Mouse (Mus musculus) left cerebral cortex, postnatal 14 days (tissue): ENCODE results near the gene Zdhhc1. TPM values are rescaled to one million over a fixed set of nuclear protein-coding genes. Genes with fewer than 3 reads are reported as not detected.
A peak's percentile ranks its signal among the peaks of the same experiment; 100 is the strongest.

Experiments
- DNase-seq, 2 experiments: peaks; one replicate each; pipeline ENCODE4 v3.0.0; 2021 to 2022; ENCODE audit warnings: low spot score in 2 of 2, mixed read lengths in 1 of 2
- intact Hi-C: fragments of 180-260 bp; cut with DNase I; formaldehyde crosslinking; loops from one replicate; pipeline ENCODE4 v1.15.1; 2025
- long read RNA-seq, 2 experiments: library from polyadenylated mRNA; stranded (forward); transcript quantifications; one replicate each; pipeline ENCODE4 v2.0.0; 2021
- total RNA-seq, 2 experiments: library from RNA; stranded (reverse); gene quantifications; 2 replicates each; pipeline ENCODE4 v1.2.3; 2021

Zdhhc1 gene
- 10 to 100 TPM; 26.8 to 27.5 TPM for total RNA-seq
- long read RNA-seq, experiment 1, partial matches to known transcripts: 3 of 22 reads
- long read RNA-seq, experiment 1, other reads (novel, unspliced or antisense): 15 of 22 reads
- long read RNA-seq, experiment 2, partial matches to known transcripts: 6 of 29 reads
- long read RNA-seq, experiment 2, other reads (novel, unspliced or antisense): 19 of 29 reads

DNA sequence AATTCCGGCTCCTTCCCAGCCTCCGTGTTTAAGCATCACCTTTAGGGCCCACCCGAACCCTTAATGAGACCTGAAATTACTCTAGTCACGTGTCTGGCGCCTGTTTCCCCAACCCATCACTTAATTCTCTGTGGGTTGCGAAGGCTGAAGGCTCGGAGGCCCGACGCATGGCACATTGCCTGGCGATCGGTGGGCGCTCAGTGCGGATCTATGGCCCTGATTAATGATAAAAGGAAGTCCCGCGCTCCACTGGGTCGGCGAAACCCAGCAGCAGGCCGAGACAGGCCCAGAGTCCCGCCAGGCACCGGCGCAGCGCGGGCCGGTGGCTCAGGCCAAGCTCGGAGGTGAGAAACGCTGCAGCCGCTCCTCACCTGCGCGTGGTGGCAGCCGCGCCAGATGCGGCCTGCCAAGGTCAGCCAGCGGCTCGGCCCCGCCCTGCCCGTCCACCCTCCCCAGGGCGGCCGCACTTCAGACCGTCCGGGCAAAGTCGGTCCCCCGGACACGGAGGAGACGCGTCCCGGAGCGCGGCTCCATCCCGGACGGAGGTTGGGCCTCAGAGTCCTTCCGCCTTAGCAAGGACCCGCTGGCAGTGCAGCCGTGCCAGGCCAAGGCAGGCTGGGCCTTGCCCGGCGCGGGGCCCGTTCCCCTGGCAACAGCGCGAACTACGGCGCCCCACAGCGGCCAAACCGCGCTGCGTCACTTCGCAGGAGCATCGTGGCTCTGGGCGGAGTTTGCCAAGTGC, at the start of gene Zdhhc1:
TSS of gene Zdhhc1 (minus strand) at position 464 of the 742 bp plus-strand sequence.
- DNase-seq: peak; percentile 79 to 87
- intact Hi-C loops: no loop called here

DNA sequence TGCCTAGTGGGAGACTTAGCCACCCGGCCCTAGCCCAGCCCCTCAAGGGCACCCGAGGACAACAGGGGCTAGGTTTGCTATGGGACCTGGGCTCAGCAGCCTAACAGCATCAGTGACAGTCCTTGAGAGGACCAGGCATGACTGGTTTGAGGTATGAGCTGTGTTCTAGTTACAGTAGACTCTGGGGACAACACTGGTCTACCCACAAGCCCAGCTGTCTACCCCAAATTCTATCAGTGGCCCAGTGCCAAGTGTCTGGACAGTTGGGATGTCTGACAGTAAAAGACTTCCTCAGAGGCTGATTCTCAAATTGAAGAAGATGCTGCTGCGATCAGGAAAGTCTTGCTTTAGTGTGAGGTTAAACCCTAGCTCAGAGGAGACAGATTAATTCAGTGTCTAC, 48.5 kb upstream of the Zdhhc1 start:
- intact Hi-C loops: no loop called here
- DNase-seq: peak; percentile 40 to 63

DNA sequence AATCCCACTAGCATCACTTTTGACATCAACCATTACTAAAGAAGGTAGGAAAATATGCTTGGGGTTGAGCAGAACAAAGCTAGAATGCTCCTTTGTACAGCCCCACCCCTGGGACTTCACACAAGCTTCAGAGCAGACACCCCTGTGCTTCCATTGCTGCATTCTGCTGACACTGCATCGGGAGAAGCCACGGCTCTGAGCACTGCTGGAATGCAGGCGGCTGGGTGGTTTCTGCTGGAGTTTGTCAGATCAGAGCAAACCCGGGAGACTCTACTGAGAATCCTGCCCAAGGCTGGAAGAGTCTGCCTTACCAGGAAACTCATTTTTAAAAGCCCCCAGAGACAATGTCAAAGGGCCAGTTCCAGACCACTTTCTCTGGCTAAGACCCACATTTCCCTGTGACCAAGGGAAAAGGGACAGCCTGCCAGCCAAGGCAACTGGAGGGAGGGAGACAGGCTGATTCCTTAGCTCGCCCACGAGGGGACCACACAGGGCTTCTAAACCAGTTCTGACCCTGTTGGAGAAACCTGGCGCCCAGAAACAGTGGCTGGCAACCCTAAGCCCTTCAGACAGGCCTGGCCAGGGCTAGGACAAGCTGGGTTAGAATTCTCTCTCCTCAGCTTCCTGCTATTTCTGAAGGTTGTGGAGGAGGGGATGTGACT, 48.0 kb upstream of the Zdhhc1 start:
- peak in 1 of 2 experiments; percentile 22 for DNase-seq
- intact Hi-C loops: no loop called here

DNA sequence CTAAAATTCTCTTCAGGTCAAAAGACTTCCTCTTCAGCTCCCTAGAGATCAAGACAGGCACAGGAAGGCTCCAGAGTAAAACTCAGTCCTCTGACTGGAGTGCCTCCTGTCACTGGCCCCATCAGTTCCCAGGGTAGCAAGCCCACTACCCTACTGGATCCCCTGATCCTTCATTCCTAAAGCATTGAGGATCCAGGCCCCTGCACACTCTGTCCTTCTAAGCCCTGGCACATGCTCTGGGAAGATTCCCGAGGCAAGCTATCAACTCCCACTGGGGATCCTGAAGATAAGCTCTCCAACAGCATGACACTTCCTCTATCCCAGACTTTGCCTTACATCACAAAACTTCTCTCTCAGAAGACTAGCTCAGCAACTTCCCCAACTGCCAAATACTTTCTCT, 47.0 kb upstream of the Zdhhc1 start:
- intact Hi-C loops: no loop called here
- DNase-seq: no peak

DNA sequence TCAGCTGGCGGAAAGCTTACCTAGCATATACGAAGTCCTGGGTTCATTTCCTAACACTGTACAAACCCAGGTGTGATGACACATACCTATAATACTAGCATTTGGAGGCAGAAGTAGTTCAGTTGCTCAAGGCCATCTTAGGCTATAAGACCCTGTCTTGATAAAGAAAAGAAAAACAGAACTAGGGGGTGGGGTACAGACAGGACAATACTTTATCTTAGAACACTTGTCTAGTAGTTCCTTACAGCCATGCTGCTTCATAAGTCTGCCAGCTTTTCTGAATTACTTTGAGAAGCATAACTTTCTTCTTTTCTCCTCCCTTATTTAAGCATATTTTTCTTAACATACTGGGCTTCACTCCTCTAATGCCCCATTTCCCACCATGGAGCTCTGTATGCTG, 46.1 kb upstream of the Zdhhc1 start:
- no peak for DNase-seq
- intact Hi-C loops: no loop called here

DNA sequence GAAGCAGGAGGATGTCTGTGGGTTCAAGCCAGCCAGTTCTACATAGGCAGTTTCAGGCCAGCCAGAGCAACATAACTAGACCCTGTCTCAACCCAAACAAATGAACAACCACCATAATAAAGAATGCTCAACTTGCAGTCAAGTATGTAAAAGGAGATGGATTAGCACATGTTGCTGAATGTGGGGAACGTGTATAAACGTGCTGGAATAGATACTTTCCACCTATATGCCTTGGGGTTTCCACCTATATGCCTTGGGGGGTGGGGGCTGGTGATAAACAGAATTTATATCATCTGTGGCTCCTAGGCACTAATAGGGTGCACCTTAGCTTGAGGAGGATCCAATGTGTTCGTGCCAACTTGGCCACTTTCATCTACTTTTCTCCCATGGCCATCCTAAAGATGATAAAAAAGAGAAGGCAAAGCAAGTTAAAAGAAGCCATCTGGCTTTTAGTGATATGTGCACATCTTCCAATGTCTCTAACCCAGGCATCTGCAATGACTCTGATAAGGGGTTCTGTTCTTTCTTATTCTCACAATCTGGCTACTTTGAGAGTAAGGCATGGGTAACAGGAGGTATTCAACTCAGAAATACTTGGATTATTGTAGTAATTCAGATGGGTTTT, 45.4 kb upstream of the Zdhhc1 start:
- intact Hi-C loops: no loop called here
- no peak for DNase-seq

DNA sequence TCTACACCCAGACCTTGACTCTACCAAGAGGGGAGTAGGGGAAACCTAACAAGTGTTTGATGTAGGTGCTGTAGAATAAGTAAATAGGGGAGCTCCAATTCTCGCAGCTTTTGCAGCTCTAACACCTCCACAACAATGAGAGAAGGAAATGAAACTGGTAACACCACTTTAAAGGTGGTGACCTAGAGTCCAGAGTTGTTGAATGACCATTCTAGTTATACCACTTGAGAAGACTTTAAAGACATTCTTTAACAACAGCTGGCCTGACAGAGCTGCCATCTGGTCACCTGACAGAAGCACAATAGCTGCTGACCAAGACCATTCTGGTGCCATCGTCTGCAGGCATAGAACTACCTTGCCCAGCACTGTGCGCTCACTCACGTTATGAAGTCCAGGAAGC, 42.2 kb upstream of the Zdhhc1 start:
- no peak for DNase-seq
- intact Hi-C loops: no loop called here

DNA sequence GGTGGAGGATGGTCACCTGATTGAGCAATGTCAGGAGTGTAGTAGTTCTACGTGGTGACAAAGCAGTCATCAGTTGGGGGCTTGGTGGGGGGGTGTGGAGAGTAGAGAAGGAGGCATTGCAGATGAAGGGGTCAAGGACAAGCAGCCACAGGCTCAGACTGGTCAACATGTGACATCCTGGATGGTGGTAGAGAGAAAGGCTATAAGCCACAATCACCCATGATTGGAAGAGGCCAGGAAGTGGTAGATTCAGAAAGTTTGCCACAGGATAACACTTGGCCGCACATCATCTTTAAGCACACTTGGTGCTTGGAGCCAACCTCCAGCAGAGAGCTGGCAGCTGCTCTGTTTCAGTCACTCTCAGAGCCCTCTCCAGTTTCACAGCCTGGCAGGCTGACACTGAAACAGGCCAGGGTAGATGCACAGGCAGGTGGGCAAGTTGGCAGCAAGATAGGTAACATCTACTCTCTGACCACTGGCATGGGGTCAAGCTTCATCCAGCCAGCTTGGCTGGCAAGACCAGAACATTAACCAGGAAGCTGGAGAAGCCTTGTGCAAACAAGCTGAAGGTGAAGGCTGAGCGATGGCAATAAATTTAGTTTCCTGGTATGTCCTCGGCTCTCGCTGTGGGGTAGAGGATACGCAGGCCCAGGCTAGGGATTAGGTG, 40.4 kb upstream of the Zdhhc1 start:
- intact Hi-C loops: no loop called here
- no peak for DNase-seq

DNA sequence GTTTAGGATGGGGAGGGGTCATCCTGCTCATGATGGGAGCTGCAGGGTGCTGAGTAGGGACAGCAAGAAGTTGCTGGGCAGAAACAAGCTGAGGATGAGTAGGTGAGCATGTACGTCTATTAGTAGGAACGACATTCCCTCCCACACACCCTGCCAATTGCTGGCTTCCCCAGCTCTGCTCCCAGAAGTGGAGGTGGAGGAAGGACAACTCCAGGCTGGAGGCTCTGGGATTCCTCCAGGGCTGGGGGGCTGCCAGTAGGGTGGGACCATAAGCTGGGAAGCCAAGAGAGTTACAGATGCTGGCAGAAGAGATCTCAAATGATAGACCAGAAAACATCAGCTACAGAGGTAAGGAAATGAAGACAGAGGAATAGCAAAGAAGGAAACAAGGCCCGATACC, 39.8 kb upstream of the Zdhhc1 start:
- peak in 1 of 2 experiments; percentile 41 for DNase-seq
- intact Hi-C loops: no loop called here

DNA sequence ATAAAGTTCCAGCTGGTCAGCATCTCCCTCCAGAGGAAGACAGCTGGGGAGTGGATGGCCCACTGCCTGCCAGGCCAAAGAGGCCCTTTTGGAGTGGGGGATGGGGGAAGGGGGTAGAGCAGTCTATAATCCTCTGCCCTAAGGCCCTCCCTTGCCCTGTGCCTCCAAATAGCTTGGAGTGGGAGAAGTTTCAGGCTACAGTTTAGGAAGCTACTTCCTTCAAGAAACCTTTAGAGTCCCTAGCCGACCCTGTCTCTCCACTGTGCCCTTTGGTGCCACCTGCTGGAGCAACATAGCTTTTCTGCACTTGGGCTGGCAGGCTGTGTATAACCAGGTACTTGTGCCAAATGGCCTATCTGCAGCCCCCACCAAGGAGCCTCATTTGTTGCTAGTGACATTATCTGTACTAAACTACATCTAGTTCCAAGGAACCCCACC, 37.2 kb upstream of the Zdhhc1 start:
- peak; percentile 59 to 71 for DNase-seq

DNA sequence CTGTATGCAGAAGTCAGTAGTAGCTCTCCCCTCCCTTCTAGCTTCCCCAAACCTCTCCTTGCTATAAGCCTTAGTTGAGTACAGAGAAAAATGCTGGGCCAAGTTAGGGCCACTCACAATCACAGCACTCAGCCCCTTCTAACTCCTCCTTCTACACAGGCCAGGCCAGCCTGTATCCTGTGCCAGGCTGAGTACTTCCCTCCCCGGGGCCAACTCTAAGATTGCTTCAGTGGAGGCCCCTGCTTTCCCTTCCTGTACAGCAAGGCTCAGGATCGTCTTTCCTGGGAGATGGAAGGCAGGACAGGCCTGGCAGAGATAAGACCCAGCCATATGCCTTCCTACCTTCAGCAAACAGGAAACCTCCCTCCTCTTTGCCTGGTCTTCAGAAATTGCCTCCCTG, 36.7 kb upstream of the Zdhhc1 start:
- DNase-seq: no peak
- intact Hi-C loops: no loop called here

More for the DNA sequence above, 37.2 kb upstream of the Zdhhc1 start:
- intact Hi-C loops: no loop called here

DNA sequence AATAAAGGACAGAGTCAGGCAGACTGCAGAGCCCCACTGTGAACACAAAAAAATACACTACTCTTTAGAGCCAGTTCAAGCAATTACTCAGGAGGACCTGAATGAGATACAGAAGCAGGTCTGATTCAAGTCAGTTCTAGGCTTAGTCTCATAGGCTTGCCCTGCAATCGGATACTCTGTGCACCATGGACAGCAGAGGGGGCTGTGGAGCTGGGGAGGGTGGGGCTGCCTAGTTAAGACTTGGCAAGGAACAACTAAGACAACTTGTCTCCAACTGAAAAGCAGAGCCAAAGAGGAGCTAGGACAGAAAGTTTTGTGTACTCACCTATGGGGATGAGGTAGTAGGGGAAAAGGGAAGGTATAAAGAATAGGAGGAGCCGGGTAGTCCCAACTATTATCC, 35.1 kb upstream of the Zdhhc1 start:
- no peak for DNase-seq
- intact Hi-C loops: no loop called here

DNA sequence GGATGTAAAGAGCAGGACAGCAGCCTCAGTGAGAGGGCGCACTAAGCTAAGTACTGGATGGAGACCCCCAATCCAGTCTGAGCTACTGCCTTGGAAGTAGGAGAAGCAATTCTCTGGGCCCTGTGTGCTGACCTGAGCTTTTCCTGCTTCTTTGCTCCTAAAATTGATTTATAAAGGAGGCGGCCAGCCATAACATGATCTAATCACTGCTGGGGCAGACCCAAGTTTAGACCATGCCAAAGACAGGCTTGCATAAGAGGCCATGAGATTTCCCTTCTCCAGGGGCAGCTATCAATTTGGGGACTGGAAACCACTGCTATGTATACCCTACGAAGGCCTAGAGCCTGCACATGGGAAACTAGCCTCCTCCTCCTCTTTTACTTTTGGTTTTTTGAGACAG, 32.6 kb upstream of the Zdhhc1 start:
- DNase-seq: no peak
- intact Hi-C loops: no loop called here

DNA sequence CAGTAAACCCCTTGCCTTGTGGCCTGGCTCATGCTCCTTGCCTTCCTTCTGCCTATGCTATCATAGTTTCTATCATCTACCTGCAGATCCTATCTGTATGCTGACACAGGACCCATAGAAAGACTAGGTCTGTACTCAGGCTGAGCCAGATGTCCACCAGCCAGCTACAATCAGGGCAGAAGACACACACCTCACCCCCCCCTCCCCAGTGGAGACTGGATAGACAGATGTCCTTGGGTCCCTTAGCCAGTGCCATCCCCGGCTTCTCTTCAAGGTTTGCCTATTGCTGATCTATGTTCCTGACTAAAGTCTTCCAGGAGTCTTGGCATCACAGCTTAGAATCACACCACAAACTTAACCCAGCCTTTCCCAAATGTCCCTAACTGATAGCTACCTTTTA, 31.5 kb upstream of the Zdhhc1 start:
- DNase-seq: no peak
- intact Hi-C loops: no loop called here

DNA sequence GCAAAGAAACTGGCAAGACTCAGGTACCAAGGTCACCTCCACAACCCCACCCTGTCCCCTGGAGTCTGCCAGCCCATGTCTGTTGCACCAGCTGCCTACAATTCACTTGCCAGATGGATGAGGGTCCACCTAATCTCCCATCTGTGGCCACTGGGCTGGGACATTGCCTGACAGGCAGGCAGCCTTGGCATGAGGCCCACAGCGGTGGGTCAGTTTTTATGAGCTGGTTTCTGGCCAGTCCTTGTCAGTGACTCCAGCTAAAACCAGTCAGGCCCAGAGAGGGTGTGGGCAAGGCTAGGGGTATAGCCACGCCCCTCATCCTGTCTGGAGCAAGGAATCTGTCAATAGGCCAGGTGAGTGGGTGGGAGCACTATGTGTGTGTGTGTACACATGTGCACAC, 30.4 kb upstream of the Zdhhc1 start:
- no peak for DNase-seq
- intact Hi-C loops: no loop called here

DNA sequence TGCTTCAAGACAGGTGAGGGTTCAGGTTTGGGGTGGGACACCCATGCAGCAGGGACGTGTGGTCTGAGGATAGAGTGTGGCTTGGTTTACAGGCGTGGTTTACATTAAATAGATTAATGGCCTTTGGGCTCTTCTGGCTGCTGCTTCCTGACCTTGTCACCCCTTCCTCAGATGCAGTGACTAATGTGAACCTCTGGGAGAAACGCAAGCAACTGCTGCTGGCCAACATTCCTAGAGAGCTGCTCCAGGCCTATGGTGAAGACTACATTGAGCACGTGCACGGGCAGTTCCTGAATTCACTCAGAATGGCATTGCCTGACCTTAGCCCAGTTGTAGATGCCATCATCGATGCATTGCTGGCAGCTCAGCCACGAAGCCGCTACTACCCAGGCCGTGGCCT, 26.2 kb upstream of the Zdhhc1 start:
- no peak for DNase-seq
- intact Hi-C loops: no loop called here

DNA sequence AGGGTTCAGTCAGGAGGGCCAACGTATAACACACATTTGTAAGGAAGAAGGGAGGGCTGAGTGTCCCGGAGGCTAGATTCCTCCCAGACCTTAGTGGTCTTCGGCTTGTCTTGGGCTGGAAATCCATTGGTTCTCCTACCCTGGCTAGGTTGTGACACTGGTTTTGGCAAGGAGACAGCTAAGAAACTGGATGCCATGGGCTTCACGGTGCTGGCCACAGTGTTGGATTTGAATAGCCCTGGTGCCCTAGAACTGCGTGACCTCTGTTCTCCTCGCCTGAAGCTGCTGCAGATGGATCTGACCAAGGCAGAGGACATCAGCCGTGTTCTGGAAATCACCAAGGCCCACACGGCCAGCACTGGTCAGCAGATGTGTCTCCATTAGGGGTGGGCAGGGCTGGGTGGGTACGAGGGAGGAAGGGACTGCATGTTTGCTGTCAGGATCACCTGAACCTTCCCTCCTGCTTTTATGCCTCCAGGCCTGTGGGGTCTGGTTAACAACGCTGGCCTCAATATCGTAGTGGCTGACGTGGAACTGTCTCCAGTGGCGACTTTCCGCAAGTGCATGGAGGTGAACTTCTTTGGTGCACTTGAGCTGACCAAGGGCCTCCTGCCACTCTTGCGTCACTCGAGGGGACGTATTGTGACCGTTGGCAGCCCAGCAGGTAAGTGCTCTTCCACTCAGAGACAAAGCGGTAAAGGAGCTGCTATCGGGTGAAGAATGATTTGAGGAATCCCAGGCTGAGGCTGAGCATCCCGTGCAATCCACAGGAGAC, 25.5 kb upstream of the Zdhhc1 start:
- DNase-seq: no peak
- intact Hi-C loops: no loop called here

DNA sequence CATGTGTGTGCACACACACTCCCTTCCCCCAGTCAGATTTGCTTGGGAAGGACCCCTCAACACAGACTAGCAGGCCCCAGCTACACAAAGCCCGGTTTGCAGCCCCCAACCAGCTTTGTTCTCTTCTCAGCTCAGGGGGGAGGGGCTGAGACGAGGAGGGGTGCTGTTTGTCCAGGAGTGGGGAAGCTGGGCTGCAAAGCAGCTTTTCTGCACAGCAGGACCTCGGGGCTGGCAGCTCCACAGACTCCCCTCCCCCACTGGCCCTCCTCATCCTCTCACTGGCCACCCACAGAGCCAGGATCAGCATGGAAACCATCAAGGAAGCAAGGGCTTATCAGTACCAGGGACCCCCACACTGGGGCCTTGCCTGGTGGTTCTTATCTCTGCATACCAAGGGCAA, 24.4 kb upstream of the Zdhhc1 start:
- DNase-seq: no peak
- intact Hi-C loops: no loop called here

DNA sequence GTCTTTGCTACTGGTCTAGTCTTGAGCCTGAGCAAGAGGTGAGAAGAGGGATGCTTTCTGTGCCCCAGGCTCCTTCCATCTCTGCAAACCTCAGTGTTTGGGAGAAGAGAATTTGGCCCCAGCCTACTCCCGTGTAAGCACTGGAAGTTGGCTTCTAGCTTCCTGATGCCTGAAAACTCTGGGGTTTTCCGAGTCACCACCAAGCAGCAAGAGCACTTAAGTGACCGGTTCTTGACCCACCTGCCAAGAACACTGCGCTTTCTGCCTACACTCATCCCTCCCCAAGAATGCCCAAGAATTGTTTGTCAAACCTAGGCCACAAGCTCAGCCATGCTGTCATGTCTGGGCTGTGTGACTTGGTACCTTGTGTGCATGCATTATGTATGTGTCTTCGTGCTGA, 23.8 kb upstream of the Zdhhc1 start:
- intact Hi-C loops: no loop called here

More for the DNA sequence above, 23.8 kb upstream of the Zdhhc1 start:
- no peak for DNase-seq
